Mouse (Mus musculus) G1E (cell line): Measurements from ENCODE around the gene Bud23. TPM values are rescaled to one million over a fixed set of nuclear protein-coding genes. Genes with fewer than 3 reads are reported as not detected.

Source experiments
- ATAC-seq: 2 replicates; pipeline ENCODE4 v1.8.0; 2016; ENCODE audit warnings: mild to moderate bottlenecking; ENCODE audit not compliant: insufficient number of reproducible peaks, poor library complexity, low FRiP score, severe bottlenecking; ENCODE audit errors: extremely low read depth
- DNase-seq: peaks from one replicate; pipeline ENCODE4 v3.0.0; 2012; ENCODE audit warnings: low spot score
- H3K27me3 ChIP-seq: 2 replicates; pipeline ENCODE4 v1.6.1; 2012; ENCODE audit warnings: mild to moderate bottlenecking, low read length, inconsistent platforms; ENCODE audit not compliant: insufficient read depth
- H3K36me3 ChIP-seq: replicated peaks from 2 replicates; pipeline ENCODE3; 2012; ENCODE audit warnings: mild to moderate bottlenecking, inconsistent platforms
- H3K4me1 ChIP-seq: 2 replicates; pipeline ENCODE4 v1.6.1; 2012; ENCODE audit warnings: low read depth, low read length, inconsistent platforms, mixed read lengths; ENCODE audit not compliant: insufficient read depth
- H3K4me3 ChIP-seq: 2 replicates; pipeline ENCODE4 v1.5.1; 2012; ENCODE audit warnings: low read depth, mild to moderate bottlenecking, inconsistent platforms, low read length, moderate library complexity, mixed read lengths
- H3K9me3 ChIP-seq: replicated peaks from 2 replicates; pipeline ENCODE4 v1.6.1; 2012; ENCODE audit warnings: inconsistent platforms
- CTCF ChIP-seq: IDR thresholded peaks from 2 replicates; pipeline ENCODE4 v1.5.1; 2012; ENCODE audit warnings: low read depth, low read length, inconsistent platforms, mixed read lengths
- GATA1 ChIP-seq: IDR thresholded peaks from 2 replicates; pipeline ENCODE4 v1.6.1; 2012; ENCODE audit warnings: borderline replicate concordance, low read length, inconsistent platforms, mixed read lengths
- GATA2 ChIP-seq: IDR thresholded peaks from 2 replicates; pipeline ENCODE4 v1.6.1; 2012; ENCODE audit warnings: low read depth, low read length, inconsistent platforms, borderline replicate concordance
- POLR2AphosphoS5 ChIP-seq: IDR thresholded peaks from 2 replicates; pipeline ENCODE4 v1.6.1; 2012; ENCODE audit warnings: low read depth, low read length, inconsistent platforms; ENCODE audit not compliant: insufficient replicate concordance
- TAL1 ChIP-seq: conservative IDR thresholded peaks from 2 replicates; pipeline ENCODE4 v1.6.1; 2012; ENCODE audit warnings: low read depth, low read length, inconsistent platforms, mixed read lengths
- polyA plus RNA-seq: library from polyadenylated mRNA; stranded (reverse); fragments of >175 nt; gene quantifications from 2 replicates; pipeline ENCODE4 v1.2.3, GENCODE M21; 2012
- total RNA-seq, 2 experiments: library from RNA; stranded (forward) in 1 of 2; stranded (reverse) in 1 of 2; fragments of 200-1000 nt in 1 of 2; fragments of >200 nt in 1 of 2; fragmentation: Nextera tagmentation in 1 of 2; gene quantifications; 2 replicates each; pipeline ENCODE4 v1.2.3; 2014 to 2017

The Bud23 gene
- total and polyA plus RNA-seq, 3 experiments = 67.0 to 203 (median 79.3) TPM

DNA sequence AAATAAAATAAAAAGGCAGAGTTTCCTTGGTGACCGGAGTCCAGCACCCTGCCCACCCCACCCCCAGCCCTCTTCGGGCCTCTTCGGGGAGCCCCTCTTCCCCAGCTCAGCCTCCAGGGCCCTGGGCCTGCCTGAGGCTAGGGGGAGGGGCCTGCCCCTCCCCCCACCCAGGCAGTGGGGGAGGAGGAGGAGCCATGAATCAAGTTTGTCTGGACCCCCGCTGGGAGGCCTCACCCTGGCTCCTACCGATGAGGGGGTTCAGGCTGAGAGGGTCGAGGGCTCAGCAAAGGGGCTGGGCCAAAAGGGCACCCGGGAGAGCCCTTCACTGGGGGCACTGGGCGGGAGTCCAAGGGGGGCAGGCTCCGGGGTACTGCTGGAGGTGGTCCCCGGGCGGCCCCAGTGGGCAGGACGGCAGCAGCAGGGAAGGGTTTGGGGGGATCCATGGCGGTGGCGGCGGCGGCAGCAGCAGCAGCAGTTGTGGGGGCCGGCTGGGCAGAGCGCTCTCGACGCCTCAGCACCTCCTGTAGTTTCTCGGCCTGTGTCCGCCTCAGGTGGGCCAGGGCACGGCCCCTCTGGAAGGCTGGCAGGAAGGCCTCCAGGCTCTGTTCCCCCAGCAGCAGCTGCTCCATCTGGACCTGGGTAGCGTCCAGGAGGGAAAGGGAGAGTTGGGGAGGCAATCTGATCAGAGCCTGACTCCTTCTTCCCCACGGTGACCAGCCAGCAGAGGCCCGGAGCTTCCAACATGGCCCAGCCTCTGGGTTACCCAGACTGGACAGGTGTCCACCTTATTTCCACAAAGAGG, 8.8 kb upstream of the Bud23 start:
- Histone ChIP-seq H3K27me3 (peaks cover 19% of the 10 kb centered on the region), H3K4me1 (peaks cover 30% of the 10 kb centered on the region), H3K4me3 (no peak overlapping the region), H3K36me3 (no peaks in the 10 kb centered on the region), H3K9me3 (no peaks in the 10 kb centered on the region)
- ATAC-seq (no peak), DNase-seq (no peak)
- TF ChIP-seq GATA1 (no peak), GATA2 (no peak), POLR2AphosphoS5 (no peak), CTCF (no peak), TAL1 (no peak)

- H3K4me1 ChIP-seq = peaks cover 22% of the 10 kb centered on the region
- peaks cover 16% of the 10 kb centered on the region; the same call in 1 of the 2 replicates for H3K27me3 ChIP-seq
- H3K9me3 ChIP-seq = no peaks in the 10 kb centered on the region
- TF ChIP-seq POLR2AphosphoS5 (no peak), GATA2 (no peak), TAL1 (no peak), CTCF (no peak), GATA1 (no peak)
- no peak for ATAC-seq
- H3K4me3 ChIP-seq = no peak overlapping the region
- no peak for DNase-seq
- peaks cover 7% of the 10 kb centered on the region for H3K36me3 ChIP-seq
These were observed 8.0 kb upstream of the Bud23 start for GRCm38 (mm10) chr5:135072720-135073119.

DNA sequence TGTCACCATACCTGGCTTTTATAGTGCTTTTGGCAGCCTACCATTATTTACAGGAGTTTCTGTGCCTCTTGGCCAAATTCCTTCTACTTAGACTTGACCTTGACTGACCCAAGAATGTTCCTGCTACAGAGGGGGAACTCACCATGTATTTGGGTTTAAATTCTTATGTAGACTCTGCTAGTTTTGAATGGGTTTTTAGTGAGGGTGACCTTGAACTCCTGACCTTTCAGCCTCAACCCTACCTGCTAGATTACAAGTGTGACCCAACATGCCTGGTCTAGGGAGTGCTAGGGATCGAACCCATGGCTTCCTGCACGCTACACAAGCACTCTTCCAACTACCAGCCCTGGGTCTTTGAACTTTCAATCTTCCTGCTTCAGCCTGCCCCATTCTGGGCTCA, 7.3 kb upstream of the Bud23 start:
- no peaks in the 10 kb centered on the region for H3K9me3 ChIP-seq
- DNase-seq (no peak), ATAC-seq (no peak)
- peaks cover 17% of the 10 kb centered on the region for H3K4me1 ChIP-seq
- peaks cover 14% of the 10 kb centered on the region for H3K36me3 ChIP-seq
- TF ChIP-seq TAL1 (no peak), GATA1 (no peak)
- peaks cover 16% of the 10 kb centered on the region; the same call in 1 of the 2 replicates for H3K27me3 ChIP-seq
- no peak overlapping the region for H3K4me3 ChIP-seq

DNA sequence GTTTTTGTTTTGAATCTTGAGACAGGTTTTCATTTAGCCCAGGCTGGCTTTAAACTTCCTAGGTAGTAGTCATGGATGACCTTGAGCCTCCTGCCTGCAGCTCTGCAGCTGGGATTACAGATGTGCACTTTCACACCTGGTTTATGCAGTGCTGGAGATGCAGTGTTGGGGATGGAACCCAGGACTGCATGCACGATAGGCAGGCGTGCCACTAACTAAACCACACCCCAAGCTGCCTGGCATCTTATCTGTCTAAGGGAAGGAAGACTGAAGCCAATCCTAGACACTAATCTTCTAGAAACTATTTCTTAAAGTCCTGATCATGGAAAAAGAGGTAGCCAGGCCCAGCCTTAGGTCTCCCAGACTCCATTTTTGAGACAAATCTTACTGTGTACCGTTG, 5.7 kb upstream of the Bud23 start:
- TF ChIP-seq GATA1 (no peak), GATA2 (no peak), POLR2AphosphoS5 (no peak), TAL1 (no peak), CTCF (no peak)
- no peaks in the 10 kb centered on the region for H3K9me3 ChIP-seq
- no peak for ATAC-seq

DNA sequence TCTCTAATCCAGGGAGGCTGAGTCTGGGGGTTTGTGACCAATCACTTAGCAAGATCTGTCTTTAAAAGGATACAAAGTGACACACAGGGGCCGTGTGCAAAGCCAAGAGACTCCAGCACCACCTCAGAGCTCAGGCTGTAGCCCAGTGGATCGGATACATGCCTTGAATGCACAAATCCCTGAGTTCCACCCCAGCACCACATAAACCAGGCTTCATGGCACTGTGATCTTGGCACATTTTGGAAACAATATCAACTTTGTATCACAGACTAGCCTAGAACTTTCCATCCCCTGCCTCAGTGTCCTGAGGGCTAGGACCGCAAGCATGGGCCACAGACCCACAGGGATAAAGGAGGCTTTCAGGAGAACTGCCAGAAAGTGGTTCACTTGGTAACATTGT, 1.2 kb upstream of the Bud23 start:
- Histone ChIP-seq H3K27me3 (no peaks in the 10 kb centered on the region), H3K36me3 (peaks cover 46% of the 10 kb centered on the region), H3K4me3 (peak overlapping the region; percentile 24; the same call in 1 of the 2 replicates), H3K4me1 (peaks cover 40% of the 10 kb centered on the region), H3K9me3 (no peaks in the 10 kb centered on the region)
- no peak for TF ChIP-seq POLR2AphosphoS5
- no peak for TF ChIP-seq TAL1
- no peak for TF ChIP-seq CTCF
- ATAC-seq (no peak), DNase-seq (no peak)

More for the DNA sequence above, 5.7 kb upstream of the Bud23 start:
- DNase-seq = no peak
- Histone ChIP-seq H3K27me3 (peaks cover 13% of the 10 kb centered on the region; the same call in 1 of the 2 replicates), H3K4me1 (peaks cover 24% of the 10 kb centered on the region), H3K36me3 (peaks cover 30% of the 10 kb centered on the region), H3K4me3 (no peak overlapping the region)

- ATAC-seq (no peak), DNase-seq (no peak)
- no peak for TF ChIP-seq CTCF
- no peak for TF ChIP-seq POLR2AphosphoS5
- no peak for TF ChIP-seq GATA1
- TF ChIP-seq TAL1 = no peak
- TF ChIP-seq GATA2 = no peak
- H3K4me1 ChIP-seq = peaks cover 45% of the 10 kb centered on the region
- H3K9me3 ChIP-seq = no peaks in the 10 kb centered on the region
- H3K27me3 ChIP-seq = no peaks in the 10 kb centered on the region
- peak overlapping the region; percentile 99 for H3K4me3 ChIP-seq
- H3K36me3 ChIP-seq = peaks cover 62% of the 10 kb centered on the region
These were observed 385 bp downstream of the Bud23 start for GRCm38 (mm10) chr5:135064382-135064766.
